Mouse (Mus musculus): ENCODE measurements at regions not wholly inside any gene's neighbourhood (a gene's known extent, or its start where the extent isn't known, plus 50 kb on each side); places are given as distances from the start of the nearest gene placed in this dataset.

DNA sequence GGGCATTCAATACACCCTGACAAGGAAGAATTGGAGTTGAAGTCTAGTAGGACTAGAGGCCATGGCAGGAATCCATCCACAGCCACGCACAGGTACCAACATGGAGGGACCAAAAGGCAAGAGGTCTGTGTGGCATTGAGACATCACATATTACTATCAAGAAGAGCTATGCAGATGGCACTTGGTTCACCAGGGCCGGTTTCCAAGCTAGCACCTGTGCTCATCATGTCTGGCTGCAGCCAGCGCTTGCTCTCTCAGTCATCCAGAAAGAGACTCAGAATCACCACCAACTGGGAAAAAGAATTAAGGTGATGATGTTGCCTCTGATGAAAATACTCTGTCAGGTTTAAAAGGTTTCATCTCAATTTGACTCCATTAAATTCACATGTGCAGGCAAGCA is 292.1 kb upstream of the 1700056E22Rik start:
- intact Hi-C loops (cut with DNase I): no loop called here
- no peak for DNase-seq

DNA sequence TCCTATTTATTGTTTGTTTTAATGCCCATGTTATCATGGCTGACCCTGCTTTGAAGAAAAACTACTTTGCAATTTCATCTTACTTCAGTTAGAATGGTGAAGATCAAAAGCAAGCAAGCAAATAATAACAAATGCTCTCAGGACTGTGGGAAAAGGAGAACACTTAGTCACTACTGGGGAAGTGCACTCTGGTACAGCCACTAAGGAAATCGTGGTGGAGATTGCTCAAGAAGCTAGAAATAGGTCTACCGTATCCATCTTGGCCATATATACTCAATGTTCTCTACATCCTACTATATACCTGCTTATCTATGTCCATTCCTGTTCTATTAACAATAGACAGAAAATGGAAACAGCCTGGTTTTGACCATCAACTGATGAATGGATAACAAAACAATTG is 290.1 kb upstream of the 1700056E22Rik start:
- no peak for DNase-seq
- intact Hi-C loops (cut with DNase I): no loop called here

DNA sequence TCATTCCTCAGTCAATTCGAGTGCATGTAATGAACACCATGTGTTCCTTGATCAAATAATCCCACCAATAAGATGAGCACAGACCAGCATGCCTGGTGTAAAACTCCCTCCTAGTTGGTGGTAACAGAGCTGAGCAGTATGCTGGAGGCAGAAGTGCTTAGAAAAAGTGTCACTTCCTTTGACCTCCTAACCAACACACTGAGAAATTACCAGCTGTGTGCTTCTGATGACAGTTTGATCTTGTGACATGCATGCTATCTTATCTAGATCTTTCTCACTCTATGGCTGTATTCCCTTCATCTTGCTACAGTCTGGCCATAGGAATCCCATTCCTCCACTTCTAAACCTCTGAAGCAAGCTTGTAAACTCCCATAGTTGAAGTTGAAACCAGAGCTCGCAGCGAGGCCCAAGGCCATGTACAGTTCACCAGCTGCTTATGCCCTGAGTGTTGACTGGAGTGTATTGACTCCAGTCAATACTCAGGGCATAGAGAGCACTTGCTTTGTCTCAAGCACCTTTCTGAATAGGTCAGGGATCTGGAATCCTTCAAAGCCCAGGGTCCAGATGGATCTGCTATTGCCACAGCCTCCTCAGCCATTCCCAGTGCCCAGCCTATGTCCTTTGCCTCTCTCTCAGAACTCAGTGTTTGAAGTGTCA is 286.5 kb upstream of the 1700056E22Rik start:
- intact Hi-C loops (cut with DNase I): no loop called here
- DNase-seq: no peak

DNA sequence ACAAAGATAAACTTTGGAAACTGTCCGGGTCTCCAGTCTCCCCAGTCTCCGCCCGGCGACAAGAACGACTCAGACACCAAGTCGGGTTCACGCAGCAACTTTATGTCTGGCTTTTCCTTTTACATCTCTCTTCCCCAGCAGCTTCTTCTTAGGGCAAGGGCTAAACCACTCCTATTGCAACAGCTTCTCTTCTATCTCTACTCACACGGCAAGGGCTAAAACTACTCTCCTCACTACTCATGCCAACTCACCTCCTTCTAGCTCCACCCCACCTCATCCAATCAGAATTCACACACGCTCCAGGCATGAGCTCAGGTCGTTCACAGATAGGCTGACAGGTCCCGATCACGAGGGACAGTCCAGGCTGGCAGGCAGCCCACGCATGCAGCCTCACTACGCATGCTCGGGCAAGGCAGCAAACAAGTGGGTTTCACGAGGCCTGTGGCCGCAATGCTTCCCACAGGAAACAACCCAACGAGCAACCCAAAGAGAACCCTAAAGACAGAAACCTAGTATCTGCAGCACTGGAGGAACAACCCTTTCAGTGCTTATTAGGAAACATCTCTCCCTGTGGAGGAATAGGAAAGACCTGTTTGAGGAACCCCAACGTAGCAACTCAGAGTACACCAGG is 276.2 kb upstream of the 1700056E22Rik start:
- no peak for DNase-seq
- intact Hi-C loops (cut with DNase I): no loop called here

DNA sequence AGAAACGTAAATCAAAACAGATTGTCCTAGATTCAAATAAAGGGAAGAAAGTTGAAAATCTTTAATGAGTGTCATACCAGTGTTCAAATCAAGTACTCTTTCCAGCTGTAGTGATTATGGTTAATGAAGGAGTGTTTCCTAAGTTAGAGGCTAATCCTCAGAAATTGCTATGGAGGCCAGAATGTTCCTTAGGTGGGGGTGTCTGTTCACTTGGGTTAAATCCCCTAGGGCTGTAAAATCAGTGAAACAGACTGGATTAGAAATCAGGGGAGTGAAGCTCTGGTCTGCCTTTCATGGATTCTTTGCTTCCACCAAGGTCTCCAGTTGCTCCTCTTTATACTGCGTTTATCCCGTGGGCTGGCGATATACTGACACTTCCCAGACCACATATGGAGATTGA is 270.7 kb upstream of the 1700056E22Rik start:
- DNase-seq: no peak
- intact Hi-C loops (cut with DNase I): no loop called here

DNA sequence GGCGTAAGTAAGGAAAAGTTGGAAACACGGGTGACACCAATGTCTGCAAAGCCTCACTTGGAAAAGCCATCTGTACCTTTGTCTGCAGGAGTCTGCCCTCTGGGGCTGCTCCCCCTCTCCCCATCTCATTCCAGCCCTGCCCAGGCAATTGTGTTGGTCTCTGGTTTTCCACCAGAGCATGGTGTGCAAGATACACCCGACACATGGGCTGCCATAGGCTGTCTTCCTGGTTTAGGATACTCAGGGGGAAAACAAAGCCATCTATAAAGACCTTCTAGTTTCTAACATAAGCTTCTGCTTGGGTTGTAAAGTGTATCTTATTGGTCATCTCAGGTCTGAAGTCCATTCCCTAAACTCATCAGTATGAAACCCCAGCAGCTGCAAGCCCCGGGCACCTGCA is 270.1 kb upstream of the 1700056E22Rik start:
- intact Hi-C loops (cut with DNase I): no loop called here
- DNase-seq: no peak

DNA sequence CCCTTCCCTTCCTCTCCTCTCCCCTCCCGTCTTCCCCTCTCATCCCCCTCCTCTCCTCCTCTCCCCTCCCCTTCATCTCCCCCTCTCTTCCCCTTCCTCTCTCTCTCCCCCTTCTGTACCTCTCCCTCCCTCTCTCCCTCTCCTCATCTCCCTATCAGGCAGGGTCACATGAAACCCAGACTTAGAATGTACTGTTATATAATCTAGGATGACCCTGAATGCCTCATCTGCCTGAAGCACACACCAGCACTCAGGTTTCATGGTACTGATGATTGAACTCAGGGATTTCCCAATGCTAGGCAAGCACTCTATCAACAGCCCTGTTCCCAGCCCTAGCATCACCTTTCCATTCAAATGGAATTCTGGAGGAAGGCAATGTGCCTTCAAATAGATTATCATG is 264.6 kb upstream of the 1700056E22Rik start:
- no peak for DNase-seq
- intact Hi-C loops (cut with DNase I): no loop called here

DNA sequence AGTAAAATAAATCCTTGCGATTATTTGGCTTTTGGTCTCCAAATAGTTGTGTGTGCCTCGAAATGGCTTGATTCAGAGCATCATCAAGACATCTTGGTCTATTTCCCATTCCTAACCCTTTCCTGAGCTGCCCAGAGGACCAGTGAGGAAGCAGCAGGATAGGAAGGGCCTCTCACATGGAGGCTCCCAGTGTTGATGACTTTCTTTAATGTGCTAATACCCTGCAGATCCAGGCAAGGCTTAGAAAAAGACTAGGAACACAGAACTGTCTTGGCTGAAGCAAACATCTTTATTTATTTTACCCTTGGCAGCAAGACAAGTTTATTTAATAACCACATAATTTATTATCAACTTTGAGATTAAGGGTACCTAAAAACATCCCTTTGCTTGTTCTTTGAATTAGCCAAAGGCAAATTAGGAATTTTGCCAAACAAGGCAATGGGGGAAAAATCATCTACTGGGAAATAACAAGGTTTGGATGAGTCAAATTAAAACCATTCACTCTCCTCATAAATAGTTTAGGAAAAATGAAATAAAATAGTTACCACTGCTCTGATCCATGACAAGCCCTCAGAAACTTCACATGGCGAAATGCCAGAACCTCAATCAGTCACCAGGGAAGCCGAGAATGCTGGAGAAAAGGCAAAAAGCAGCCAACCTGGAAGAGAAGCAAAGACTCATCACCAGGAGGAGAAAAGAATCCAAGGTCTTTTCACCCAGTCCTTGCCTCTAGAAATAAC is 263.1 kb upstream of the 1700056E22Rik start:
- intact Hi-C loops (cut with DNase I): no loop called here
- DNase-seq: no peak

DNA sequence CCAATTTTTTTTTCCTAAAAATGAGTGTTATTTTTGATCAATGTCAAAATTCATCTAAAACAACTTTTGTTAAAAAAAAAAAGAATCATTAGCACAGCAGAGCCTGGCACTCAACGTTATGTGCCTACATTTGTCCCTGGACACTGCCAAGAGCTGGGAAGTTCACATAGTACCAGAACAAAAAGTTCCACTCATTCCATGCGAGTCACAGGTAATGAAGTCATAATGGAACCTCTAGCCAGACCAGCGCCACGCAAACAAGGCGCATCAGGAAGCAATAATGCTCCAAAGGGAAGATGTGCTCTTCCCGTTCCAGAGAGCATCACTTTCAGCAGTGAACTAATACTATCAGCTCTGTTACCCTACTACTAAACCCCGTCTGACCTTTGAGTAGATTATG is 257.0 kb upstream of the 1700056E22Rik start:
- intact Hi-C loops (cut with DNase I): no loop called here
- DNase-seq: peak in 1 of 2 experiments; percentile 20

DNA sequence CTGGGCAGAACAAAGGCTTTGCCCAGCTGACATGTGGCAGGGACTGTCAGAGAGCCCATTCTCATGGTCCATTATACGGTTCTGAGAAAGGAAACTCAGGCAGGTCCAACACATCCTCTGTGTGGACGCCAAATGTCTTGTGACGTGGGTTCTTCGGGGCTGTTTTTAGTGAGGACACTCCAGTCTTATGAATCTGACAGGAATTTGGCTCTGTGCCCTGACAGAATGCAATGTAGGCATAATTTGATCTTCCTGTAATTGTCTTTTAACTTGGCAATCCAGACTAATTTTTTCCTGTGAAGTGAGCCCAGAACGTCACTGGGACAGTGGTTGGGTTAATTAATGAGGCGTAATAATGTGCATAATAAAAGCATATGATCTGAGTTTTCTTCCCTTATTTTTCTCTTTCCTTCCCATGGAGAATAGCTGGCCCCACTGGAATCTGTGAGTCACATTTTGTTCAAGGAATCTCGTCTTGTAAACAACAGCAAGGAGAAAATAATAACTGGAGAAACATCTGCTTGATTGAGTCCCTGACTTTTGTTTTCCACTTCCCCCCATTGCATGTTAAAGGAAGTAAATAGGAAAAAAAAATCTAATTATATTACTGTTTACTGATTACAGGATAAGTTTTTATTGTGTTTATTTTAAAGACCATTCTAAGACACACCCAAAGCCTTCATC is 255.8 kb upstream of the 1700056E22Rik start:
- intact Hi-C loops (cut with DNase I): no loop called here

DNA sequence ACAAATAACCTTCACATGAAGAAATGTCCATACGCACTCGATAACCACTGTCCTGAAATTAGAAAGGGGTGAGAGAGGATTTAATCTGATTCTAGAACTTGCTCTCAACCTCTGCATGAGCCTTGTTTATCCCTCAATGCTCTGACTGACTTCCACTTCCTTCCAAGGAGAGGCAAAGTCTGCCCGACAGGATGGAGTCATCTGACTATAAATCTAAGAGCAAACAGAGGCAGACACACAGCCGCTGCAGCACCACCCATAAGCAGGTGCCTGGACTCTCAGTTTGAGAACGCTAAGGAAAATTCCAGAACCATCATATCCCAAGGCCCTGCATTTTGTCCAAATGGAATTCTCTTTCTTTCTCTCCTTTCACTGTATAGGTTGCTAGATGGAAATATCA is 247.7 kb upstream of the 1700056E22Rik start:
- no peak for DNase-seq
- intact Hi-C loops (cut with DNase I): no loop called here

More for the DNA sequence above, 255.8 kb upstream of the 1700056E22Rik start:
- DNase-seq: peak in 1 of 2 experiments; percentile 46

DNA sequence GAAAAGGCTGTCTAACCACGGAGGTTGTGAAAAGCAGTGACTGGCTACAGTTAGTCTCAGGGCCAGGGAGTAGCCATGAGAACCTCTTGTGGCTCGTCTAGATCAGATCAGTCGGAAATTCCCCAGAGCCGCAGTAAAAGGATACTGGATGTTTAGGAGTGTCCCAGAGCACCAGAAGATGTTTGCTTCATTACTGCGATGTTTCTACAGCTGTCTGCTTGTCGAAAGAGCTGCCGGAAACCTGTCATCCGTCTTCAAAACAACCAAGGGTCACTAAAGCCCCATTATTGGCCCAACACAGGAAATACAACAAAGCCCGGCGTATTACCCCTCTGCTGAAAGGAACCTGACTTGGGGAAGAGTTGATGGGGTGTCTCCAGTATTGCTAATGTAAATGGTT is 245.2 kb upstream of the 1700056E22Rik start:
- intact Hi-C loops (cut with DNase I): no loop called here
- DNase-seq: no peak

DNA sequence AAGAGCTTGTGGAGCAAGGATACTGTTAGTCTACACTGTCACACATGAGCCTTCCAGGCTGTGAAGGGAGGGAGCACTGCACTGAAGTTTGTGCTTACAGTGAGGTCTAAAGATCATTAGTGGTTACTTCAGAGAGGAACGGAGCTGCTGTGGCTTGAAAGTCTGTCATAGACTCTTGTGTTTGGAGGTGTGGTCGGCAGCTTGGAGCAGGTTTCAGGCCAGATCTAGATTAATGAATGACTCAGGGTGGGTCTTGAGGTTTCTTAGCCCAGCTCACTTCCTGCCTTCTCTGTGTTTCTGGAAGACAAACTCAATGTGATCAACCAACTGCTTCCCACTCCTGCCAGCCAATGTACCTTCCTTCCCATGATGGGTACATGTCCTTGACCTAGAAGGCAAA is 242.9 kb upstream of the 1700056E22Rik start:
- intact Hi-C loops (cut with DNase I): no loop called here
- no peak for DNase-seq

DNA sequence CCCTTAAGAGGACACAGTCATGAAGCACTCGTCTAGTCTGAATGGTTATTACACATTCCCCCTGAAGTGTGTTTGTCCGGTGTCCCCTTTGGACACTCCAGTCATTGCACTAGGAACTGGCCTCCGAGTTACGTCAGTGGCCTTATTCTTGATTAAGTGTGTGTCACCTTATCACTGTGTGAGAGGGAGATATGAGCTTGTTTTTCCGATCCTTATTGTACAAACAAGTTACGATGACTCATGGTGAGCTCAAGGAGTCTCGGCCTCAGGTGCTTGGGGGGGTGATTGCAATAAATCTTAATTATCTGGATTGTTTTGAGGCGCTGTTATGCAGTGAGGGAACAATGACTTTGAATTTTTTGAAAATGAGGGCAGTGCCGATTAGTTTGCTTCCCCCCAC is 241.8 kb upstream of the 1700056E22Rik start:
- intact Hi-C loops (cut with DNase I): no loop called here

DNA sequence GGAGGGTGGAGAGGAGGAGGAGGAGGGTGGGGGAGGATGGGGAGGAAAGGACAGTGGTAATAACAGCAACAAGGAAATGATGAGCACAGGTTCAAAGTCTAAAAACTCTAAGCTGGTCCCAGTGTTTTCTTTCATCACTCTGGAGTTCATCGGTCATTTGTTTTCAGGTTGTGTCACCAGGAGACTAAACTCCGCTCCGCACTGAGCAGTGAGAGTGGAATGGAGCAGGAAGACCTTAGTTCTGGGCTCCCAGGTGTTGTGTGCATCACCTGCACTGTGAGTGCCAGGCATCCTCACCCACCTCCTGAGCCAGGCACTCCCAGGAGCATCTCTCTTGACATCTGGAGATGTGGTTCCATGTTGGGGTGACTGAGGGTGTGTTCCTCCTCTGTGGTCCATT is 241.3 kb upstream of the 1700056E22Rik start:
- no peak for DNase-seq
- intact Hi-C loops (cut with DNase I): no loop called here

More for the DNA sequence above, 241.8 kb upstream of the 1700056E22Rik start:
- no peak for DNase-seq

DNA sequence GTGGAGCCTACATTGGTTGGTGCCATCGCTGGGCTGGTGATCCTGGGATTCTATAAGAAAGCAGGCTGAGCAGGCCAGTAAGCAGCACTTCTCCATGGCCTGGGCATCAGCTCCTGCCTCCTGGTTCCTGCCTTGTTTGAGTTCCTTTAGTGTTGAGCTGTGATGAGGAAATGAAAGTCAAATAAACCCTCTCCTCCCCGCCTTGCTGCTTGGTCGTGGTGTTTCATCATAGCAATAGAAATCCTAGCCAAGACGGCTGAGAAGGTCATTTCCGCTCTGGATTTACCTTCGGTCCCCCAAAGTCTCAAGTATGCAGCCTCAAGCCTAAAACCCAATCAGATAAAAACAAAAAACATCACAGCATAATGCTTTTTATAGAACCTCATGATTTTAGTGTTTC is 240.6 kb upstream of the 1700056E22Rik start:
- DNase-seq: no peak
- intact Hi-C loops (cut with DNase I): no loop called here

DNA sequence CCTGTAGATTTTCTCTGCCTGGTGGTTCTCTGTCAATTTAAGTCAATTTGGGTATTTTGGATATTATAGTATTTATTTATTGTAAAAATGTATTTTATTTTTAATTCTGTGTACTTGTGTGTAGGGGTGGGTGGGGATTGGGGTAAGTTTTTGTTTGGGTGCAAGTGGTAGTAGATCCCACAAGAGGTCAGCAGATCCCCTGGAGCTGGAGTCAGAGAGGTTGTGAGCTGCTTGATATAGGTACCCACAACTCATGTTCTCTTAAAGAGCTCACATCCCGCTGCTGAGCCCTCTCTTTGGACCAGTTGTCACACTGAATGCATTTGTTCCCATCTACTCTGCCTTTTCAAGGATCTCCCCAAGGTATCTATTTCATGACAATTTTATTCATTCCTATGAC is 239.6 kb upstream of the 1700056E22Rik start:
- DNase-seq: no peak
- intact Hi-C loops (cut with DNase I): no loop called here

DNA sequence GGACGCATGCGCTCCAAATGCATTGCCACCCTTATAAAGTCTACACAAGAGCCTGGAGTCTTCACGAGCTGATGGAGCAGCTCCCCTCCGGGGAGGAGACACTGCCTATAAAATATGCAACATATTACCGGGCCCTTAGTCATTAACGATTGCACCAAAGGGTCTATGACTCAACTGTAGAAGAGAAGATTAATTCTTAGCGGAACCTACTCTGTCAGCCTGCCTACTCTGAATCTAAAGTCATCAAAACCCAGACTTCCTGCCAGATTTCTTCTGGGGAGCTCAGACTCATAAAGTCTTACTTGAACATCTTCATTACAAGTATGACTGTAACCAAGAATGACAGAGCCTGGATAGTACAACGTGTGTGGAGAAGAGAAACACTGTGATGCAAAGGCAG is 237.2 kb upstream of the 1700056E22Rik start:
- intact Hi-C loops (cut with DNase I): no loop called here
- no peak for DNase-seq

DNA sequence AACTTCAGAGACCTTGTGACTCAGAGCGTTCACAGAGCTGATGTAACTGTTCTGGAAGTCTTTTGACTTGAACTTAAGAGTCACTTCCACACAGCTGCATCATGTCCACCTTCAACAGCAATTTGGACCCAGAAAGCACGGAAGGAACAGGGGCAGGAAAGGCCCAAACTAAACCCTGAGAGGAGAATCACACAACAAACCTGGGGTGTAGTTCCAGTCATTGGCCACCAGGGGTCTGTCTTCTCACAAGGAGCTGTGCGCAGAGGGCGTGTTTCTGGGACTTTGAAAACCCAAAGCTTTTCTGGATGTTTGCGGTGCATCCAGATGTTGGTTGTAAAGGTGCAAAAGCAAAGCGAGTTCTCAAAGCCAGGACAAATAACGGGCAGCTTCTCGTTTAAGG is 231.9 kb upstream of the 1700056E22Rik start:
- peak; percentile 51 to 58 for DNase-seq
- intact Hi-C loops (cut with DNase I): loop anchor here (1.0 to 5.0 kb wide), 4 partner anchors 131 to 526 kb away; no protein-coding TSS in a partner anchor

DNA sequence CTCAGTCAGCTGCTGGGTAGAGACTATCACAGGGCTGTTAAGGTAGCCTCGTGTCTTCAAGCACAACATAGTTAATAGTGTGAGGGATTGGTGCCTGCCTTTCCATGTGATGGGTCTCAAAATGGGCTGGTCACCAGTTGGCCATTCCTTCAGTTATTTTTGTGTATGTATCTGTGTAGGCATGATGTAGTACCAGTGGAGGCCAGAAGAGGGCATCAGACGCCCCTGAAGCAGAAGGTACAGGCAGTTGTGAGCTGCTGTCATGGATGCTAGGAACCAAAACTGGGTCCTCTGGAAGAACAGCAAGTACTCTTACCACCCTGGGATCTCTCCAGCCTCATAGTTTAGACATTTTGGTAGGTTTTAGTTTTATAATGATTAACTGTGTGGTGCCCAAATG is 228.9 kb upstream of the 1700056E22Rik start:
- intact Hi-C loops (cut with DNase I): no loop called here
- no peak for DNase-seq

DNA sequence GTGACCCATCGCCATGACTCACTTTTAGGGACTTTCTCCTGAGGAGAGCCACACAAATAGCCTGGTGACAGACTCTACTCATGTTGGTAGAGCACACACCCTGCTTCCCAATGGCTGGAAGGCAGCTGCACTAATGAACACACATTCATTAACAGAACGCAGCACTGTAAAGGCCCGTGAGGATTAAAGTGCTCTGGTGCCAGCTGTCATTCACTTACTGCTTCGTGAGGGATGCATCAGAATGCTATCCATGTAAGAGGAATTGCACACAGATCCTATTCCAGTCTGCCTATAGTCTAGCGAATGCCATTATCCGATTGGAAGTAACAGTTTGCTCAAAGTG is 227.3 kb upstream of the 1700056E22Rik start:
- intact Hi-C loops (cut with DNase I): no loop called here
- DNase-seq: no peak

Measured in gastrocnemius, postnatal 36 days (tissue).